Mouse (Mus musculus): Measurements from ENCODE around the gene Dhrs3. TPM values are rescaled to one million over a fixed set of nuclear protein-coding genes. Genes with fewer than 3 reads are reported as not detected.
A peak's percentile ranks its signal among the peaks of the same experiment; 100 is the strongest.

The Dhrs3 gene
- polyA plus RNA-seq, 1 experiment from 2014 or later, result 51.8 TPM

GRCm38 (mm10) chr4:144972948-144973720 lies 80.5 kb downstream of the Dhrs3 start:
- peak; percentile 70; the same call in 1 of the 2 replicates for ATAC-seq

GRCm38 (mm10) chr4:144974458-144974857 lies 81.8 kb downstream of the Dhrs3 start:
- no peaks in the 10 kb centered on the region for H3K4me1 ChIP-seq (ENCODE audit: control insufficient read depth, insufficient read depth, low read depth, low read length)
- H3K36me3 ChIP-seq (ENCODE audit: control insufficient read depth, insufficient read depth, low read length), result no peaks in the 10 kb centered on the region
- WGBS, result 84% methylated on average over 3 of the region's 3 CpGs
- H3K4me3 ChIP-seq (ENCODE audit: low read length), result no peak overlapping the region
- no peaks in the 10 kb centered on the region for H3K27me3 ChIP-seq (replicated peaks; ENCODE audit: control insufficient read depth, insufficient read depth, low read length)
- ATAC-seq, result no peak
- no peak overlapping the region for H3K27ac ChIP-seq (ENCODE audit: low read depth, low read length)
- no peak overlapping the region for H3K9ac ChIP-seq (ENCODE audit: low read depth, low read length)
- no peak overlapping the region for H3K4me2 ChIP-seq (ENCODE audit: low read length)
- no peaks in the 10 kb centered on the region for H3K9me3 ChIP-seq (ENCODE audit: control insufficient read depth, low read length)

More at GRCm38 (mm10) chr4:144972948-144973720, 80.5 kb downstream of the Dhrs3 start:
- no peaks in the 10 kb centered on the region for H3K4me1 ChIP-seq (ENCODE audit: control insufficient read depth, insufficient read depth, low read depth, low read length)
- no peak overlapping the region for H3K4me3 ChIP-seq (ENCODE audit: low read length)
- H3K4me2 ChIP-seq (ENCODE audit: low read length), result no peak overlapping the region
- H3K9ac ChIP-seq (ENCODE audit: low read depth, low read length), result no peak overlapping the region
- H3K27ac ChIP-seq (ENCODE audit: low read depth, low read length), result no peak overlapping the region
- H3K27me3 ChIP-seq (replicated peaks; ENCODE audit: control insufficient read depth, insufficient read depth, low read length), result no peaks in the 10 kb centered on the region
- H3K36me3 ChIP-seq (ENCODE audit: control insufficient read depth, insufficient read depth, low read length), result no peaks in the 10 kb centered on the region
- WGBS, result 73% methylated on average over 6 of the region's 6 CpGs
- H3K9me3 ChIP-seq (ENCODE audit: control insufficient read depth, low read length), result no peaks in the 10 kb centered on the region

- no peak for ATAC-seq
- Histone ChIP-seq H3K4me3 (ENCODE audit: low read length) (no peak overlapping the region), H3K4me2 (ENCODE audit: low read length) (no peak overlapping the region), H3K27me3 (replicated peaks; ENCODE audit: control insufficient read depth, insufficient read depth, low read length) (no peaks in the 10 kb centered on the region), H3K4me1 (ENCODE audit: control insufficient read depth, insufficient read depth, low read depth, low read length) (no peaks in the 10 kb centered on the region), H3K9me3 (ENCODE audit: control insufficient read depth, low read length) (no peaks in the 10 kb centered on the region), H3K27ac (ENCODE audit: low read depth, low read length) (no peak overlapping the region), H3K36me3 (ENCODE audit: control insufficient read depth, insufficient read depth, low read length) (no peaks in the 10 kb centered on the region), H3K9ac (ENCODE audit: low read depth, low read length) (no peak overlapping the region)
- 52% methylated on average over 2 of the region's 2 CpGs for WGBS
Measured at GRCm38 (mm10) chr4:144975505-144975904, 82.9 kb downstream of the Dhrs3 start.

GRCm38 (mm10) chr4:144977057-144977456 lies 84.4 kb downstream of the Dhrs3 start:
- Histone ChIP-seq H3K27me3 (replicated peaks; ENCODE audit: control insufficient read depth, insufficient read depth, low read length) (no peaks in the 10 kb centered on the region), H3K9ac (ENCODE audit: low read depth, low read length) (no peak overlapping the region), H3K27ac (ENCODE audit: low read depth, low read length) (no peak overlapping the region), H3K4me2 (ENCODE audit: low read length) (no peak overlapping the region), H3K4me3 (ENCODE audit: low read length) (no peak overlapping the region), H3K9me3 (ENCODE audit: control insufficient read depth, low read length) (no peaks in the 10 kb centered on the region), H3K36me3 (ENCODE audit: control insufficient read depth, insufficient read depth, low read length) (no peaks in the 10 kb centered on the region), H3K4me1 (ENCODE audit: control insufficient read depth, insufficient read depth, low read depth, low read length) (no peaks in the 10 kb centered on the region)
- 53% methylated on average over 1 of the region's 1 CpGs for WGBS
- ATAC-seq, result no peak

Other genes starting within 250 kb of the Dhrs3 start
- not detected in 2 replicates for gene Gm436, start 206.5 kb upstream of the Dhrs3 start, polyA plus RNA-seq (2015; fragmentation: Nextera tagmentation; extraction: Ambion mirVana)
- gene Gm13178, start 171.4 kb upstream of the Dhrs3 start, polyA plus RNA-seq (2015; fragmentation: Nextera tagmentation; extraction: Ambion mirVana), result not detected in 2 replicates
- gene Gm438, start 106.2 kb upstream of the Dhrs3 start, polyA plus RNA-seq (2015; fragmentation: Nextera tagmentation; extraction: Ambion mirVana), result not detected in 2 replicates